Mouse (Mus musculus) c-Kit-positive CD71-positive TER-119-positive erythroid progenitor cells, embryonic 14.5 days (primary cell): ENCODE results near the gene Wdr4.

Source experiments
- DNase-seq: peaks from one replicate; pipeline ENCODE4 v3.0.0-alpha.2; 2013; ENCODE audit warnings: low spot score

Gene Wdr4

GRCm38 (mm10) chr17:31497726-31498125 lies 22.1 kb downstream of the Wdr4 start:
- DNase-seq = no peak

GRCm38 (mm10) chr17:31494989-31495388 lies 24.8 kb downstream of the Wdr4 start:
- no peak for DNase-seq

DNA sequence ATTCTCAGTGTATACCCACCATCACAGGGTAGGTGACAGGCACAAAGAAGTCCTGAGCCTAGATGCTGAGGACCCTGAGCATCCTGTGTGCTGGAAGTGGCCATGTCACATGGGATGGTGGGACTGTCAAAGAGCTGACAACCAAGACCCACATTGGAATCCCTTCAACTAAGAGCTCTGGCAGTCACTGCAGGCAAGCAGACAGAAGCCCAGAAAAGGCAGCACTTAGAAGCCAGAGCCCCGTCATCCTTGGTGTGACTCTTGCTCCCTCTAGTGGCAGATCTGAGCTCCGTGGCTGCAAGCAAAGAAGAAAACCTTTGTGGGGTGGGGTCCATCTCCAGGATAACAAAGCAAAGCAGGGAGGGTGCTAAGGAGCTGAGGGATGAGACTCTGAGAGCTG lies 27.4 kb downstream of the Wdr4 start:
- peak; percentile 62 for DNase-seq

- DNase-seq = no peak
Measured at GRCm38 (mm10) chr17:31491355-31491754, 28.4 kb downstream of the Wdr4 start.

- no peak for DNase-seq
Measured at GRCm38 (mm10) chr17:31487433-31488060, 32.2 kb downstream of the Wdr4 start.

- DNase-seq = no peak
Measured at GRCm38 (mm10) chr17:31486616-31487198, 33.1 kb downstream of the Wdr4 start.

- DNase-seq = no peak
Measured at GRCm38 (mm10) chr17:31479108-31479844, 40.5 kb downstream of the Wdr4 start.

- DNase-seq = no peak
Measured at GRCm38 (mm10) chr17:31478606-31479005, 41.2 kb downstream of the Wdr4 start.

DNA sequence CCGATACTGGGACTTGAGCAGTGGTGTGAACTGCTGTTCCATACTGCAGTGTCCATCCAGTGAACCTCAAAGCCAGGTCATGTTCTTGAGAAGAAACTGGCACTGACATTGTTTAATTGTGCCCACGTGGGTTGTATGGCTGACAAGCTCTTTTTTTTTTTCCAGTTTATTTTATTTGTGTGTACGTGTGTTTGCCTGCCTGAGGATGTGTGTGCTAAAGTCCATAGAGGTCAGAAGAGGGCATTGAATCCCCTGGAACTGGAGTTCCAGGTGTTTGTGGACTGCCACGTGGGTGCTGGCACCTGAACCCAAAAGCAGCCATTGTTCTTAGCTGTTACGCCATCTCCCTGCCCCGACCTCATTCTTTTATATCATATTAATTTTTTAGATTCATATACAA lies 45.4 kb downstream of the Wdr4 start:
- DNase-seq = no peak

- DNase-seq = no peak
Measured at GRCm38 (mm10) chr17:31470766-31471418, 48.9 kb downstream of the Wdr4 start.

GRCm38 (mm10) chr17:31468496-31468895 lies 51.3 kb downstream of the Wdr4 start:
- DNase-seq = no peak

DNA sequence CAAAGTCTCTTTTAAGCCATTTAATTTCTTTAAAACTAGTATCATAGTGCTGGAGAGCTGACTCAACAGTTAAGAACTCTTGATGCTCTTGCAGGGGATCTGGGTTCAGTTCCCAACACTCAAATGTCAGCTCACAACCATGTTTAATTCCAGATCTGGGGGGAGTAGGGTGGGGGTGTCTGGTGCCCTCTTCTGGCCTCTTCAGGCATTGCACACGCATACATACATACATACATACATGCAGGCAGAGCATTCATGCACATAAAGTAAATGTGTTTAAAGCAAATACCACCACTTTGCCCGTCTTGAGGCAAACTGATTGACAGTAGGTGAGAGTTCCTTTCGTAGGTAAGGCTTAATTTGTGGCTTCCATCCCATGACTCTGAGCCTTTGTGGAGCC lies 52.9 kb downstream of the Wdr4 start:
- DNase-seq = peak; percentile 14

DNA sequence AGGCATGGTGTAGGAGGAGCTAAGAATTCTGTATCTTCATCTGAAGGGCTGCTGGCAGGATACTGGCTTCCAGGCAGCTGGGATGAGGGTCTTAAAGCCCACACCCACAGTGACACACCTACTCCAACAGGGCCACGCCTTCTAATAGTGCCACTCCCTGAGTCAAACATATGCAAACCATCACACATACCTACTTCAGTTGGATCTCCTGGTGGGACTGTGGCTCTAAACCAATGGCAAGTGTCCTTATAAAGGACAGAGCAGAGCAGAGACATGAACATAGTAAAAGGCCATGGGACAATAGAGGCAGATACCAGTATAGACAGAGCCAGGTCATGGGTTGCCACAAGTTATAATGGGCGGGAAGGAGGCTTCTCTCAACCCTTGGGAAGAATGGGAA lies 57.3 kb downstream of the Wdr4 start:
- no peak for DNase-seq

DNA sequence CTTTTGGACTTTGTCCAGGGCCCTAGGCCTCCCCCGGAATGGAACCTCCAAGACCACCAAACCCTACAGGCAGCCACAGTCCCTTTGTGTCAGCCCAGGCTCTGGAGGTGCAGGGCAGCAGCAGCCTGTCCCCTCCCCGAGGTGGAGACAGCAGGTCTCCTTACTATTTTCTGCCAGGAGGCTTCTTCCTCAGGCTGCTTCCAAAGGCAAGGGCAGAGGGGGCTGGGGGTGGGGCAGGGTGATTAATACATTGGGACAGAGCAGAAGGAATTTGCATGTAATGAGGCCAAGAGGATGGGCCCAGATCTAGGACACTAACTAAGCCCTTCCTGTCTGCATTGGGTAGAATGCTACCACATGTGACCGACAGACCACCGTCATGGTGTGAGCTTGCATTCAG lies 59.4 kb downstream of the Wdr4 start:
- DNase-seq = no peak

GRCm38 (mm10) chr17:31456723-31457567 lies 62.8 kb downstream of the Wdr4 start:
- no peak for DNase-seq

GRCm38 (mm10) chr17:31454056-31454455 lies 65.7 kb downstream of the Wdr4 start:
- DNase-seq = no peak

DNA sequence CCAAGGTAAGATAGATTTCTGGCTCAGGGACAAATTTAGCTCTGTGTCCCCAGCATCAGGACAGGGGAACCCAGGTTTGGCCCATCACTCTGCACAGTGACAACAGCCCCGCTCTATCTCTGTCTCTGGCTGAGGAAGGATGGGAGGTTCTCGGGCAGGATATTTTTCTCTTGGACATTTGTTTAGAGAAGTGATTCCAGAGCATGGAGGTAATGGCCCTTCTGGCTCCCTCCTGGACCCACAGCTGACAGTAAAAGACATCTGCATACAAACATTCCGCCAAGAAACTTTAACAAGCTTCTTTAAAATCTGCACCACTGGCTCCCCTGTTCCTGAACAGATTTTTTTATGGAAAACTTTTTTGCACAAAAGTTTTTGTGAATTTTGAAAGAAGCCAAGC lies 66.3 kb downstream of the Wdr4 start:
- no peak for DNase-seq

DNA sequence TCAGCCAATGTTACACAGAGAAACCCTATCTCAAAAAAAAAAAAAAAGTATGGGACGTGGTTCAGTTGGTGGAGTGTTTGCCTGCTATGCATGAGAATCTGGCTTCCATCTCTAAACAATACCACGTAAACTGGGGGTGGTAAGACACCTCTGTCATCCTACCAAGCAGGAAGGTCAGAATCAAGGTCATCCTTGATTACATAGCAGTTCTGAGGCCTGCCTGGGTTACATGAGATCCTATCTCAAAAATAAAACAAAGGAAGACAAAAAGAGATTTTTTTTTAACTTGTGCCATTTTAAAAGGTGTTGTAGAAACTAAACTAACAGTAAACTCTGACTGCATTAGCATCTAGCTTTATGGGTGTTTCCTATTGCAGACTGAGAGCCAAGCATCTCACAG lies 67.0 kb downstream of the Wdr4 start:
- DNase-seq = no peak

- no peak for DNase-seq
Measured at GRCm38 (mm10) chr17:31451179-31451708, 68.5 kb downstream of the Wdr4 start.

DNA sequence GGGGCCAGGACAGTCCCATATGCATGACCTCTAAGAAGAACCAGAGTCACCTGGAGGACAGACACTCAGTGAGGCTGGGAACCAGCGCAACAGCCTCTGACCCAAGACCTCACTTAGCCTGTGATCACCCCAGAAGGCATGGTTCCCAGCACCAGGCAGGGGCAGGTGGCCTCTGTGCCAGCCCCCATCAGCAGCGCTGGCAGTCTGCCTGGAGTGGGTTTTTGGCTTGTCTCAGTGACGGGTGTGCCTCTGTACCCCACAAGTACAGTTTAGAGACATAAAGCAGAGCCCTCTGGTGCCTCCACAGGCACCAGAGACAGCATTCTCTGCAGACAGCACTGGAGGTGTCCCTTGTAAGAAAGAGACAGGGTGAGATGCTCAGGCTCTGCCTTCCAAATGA lies 69.6 kb downstream of the Wdr4 start:
- DNase-seq = no peak

- no peak for DNase-seq
Measured at GRCm38 (mm10) chr17:31448519-31448918, 71.3 kb downstream of the Wdr4 start.

DNA sequence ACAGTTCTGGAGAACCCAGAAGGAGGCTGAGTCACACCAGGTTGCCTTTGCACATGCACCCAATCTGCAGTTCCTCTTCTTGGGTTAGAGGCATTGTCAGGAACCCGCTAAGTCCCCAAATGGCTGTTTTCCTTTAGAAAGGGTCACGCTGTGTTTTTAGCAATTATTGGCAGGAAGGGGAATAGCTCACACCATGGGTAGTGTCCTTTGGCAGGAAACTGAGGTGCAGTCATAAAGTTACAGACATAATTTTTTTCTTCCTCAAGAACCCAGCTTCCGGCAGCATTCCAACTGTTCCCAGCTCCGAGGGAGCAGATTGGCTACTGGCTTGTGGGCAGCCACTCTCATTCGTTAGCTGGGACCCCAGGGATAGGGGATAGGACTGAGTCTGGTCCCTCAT lies 72.0 kb downstream of the Wdr4 start:
- DNase-seq = no peak
